Mouse (Mus musculus): Measurements from ENCODE around the gene Tfap2a. TPM values are rescaled to one million over a fixed set of nuclear protein-coding genes. Genes with fewer than 3 reads are reported as not detected.

Gene Tfap2a
- total and polyA plus RNA-seq, 3 experiments: not detected

DNA sequence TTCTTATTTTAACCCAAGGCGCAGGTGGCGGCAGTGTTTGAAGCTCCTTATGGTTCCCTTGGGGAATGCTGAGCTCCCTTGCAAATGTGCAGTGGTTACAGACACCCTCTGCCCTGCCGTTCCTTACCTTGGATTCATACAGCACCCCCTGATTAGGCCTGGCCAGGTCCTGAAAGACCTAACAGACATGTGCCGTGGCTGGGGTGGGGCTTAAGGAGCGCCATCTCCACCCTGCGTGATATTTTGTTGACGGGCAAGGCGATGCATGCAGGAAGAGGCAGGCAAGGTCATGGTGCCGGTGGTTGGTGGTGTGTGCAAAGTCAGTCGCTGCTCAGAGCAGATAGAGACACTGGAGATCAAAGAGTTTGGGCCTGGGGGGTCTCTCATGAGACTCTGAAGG is 1.7 kb upstream of the Tfap2a start:
- no peaks in the 10 kb centered on the region for H3K4me1 ChIP-seq (ENCODE audit: control insufficient read depth in 1 of 2, insufficient read depth in 2 of 2, low read length in 2 of 2)
- no peak for DNase-seq (ENCODE audit: low read depth, low spot score)
- no peaks in the 10 kb centered on the region for H3K9me3 ChIP-seq (replicated peaks; ENCODE audit: insufficient read depth, low read length)
- H3K27ac ChIP-seq (ENCODE audit: control insufficient read depth, low read depth, low read length): no peak overlapping the region
- H3K27me3 ChIP-seq (ENCODE audit: control insufficient read depth in 1 of 2, insufficient read depth in 2 of 2, low read length in 2 of 2): no peaks in the 10 kb centered on the region
- no peak overlapping the region for H3K9ac ChIP-seq (ENCODE audit: control insufficient read depth, low read depth, low read length, poor library complexity, severe bottlenecking)
- no peaks in the 10 kb centered on the region for H3K79me2 ChIP-seq (ENCODE audit: control insufficient read depth, insufficient read depth, low read length, poor library complexity)
- TF ChIP-seq E2F4 (IDR thresholded peaks at IDR 0.05; ENCODE audit: borderline replicate concordance, low read depth, low read length): no peak
- no peak for TF ChIP-seq RCOR1 (IDR thresholded peaks at IDR 0.05; ENCODE audit: low read depth, low read length)
- TF ChIP-seq ZNF384 (IDR thresholded peaks at IDR 0.05; ENCODE audit: low read depth, low read length): no peak
- TF ChIP-seq GABPA (IDR thresholded peaks at IDR 0.05; ENCODE audit: low read depth, low read length): no peak
- TF ChIP-seq ELF1 (IDR thresholded peaks at IDR 0.05; ENCODE audit: low read depth, low read length): no peak
- TF ChIP-seq ETS1 (IDR thresholded peaks at IDR 0.05; ENCODE audit: low read depth, low read length): no peak
- TF ChIP-seq GATA1 (IDR thresholded peaks at IDR 0.05; ENCODE audit: low read depth, low read length): no peak
- TF ChIP-seq ZMIZ1 (IDR thresholded peaks at IDR 0.05; ENCODE audit: low read depth, low read length): no peak
- TF ChIP-seq ZKSCAN1 (IDR thresholded peaks at IDR 0.05; ENCODE audit: low read depth, low read length): no peak
- TF ChIP-seq USF1 (IDR thresholded peaks at IDR 0.05; ENCODE audit: low read depth, low read length): no peak
- TF ChIP-seq MAFK (IDR thresholded peaks at IDR 0.05; ENCODE audit: borderline replicate concordance, low read depth, low read length): no peak
- no peak for TF ChIP-seq MXI1 (IDR thresholded peaks at IDR 0.05; ENCODE audit: low read depth, low read length)
- TF ChIP-seq SMC3 (IDR thresholded peaks at IDR 0.05; ENCODE audit: low read depth, low read length): no peak
- no peak for TF ChIP-seq MEF2A (IDR thresholded peaks at IDR 0.05; ENCODE audit: extremely low read depth, insufficient replicate concordance, low read depth, low read length, poor library complexity, severe bottlenecking)
- no peak for TF ChIP-seq POLR2AphosphoS2 (IDR thresholded peaks at IDR 0.05; ENCODE audit: low read length)
- TF ChIP-seq USF2 (IDR thresholded peaks at IDR 0.05; ENCODE audit: borderline replicate concordance in 1 of 2, insufficient read depth in 1 of 2, low read depth in 1 of 2, low read length in 2 of 2): no peak
- TF ChIP-seq NRF1 (IDR thresholded peaks at IDR 0.05; ENCODE audit: insufficient read depth, low read depth, low read length, poor library complexity, severe bottlenecking): no peak
- no peak for TF ChIP-seq TAL1 (IDR thresholded peaks at IDR 0.05; ENCODE audit: low read length)
- no peak for TF ChIP-seq POLR2AphosphoS5 (IDR thresholded peaks at IDR 0.05; ENCODE audit: borderline replicate concordance, low read depth, low read length)
- TF ChIP-seq HCFC1 (IDR thresholded peaks at IDR 0.05; ENCODE audit: low read depth, low read length): no peak
- no peak overlapping the region for H3K4me3 ChIP-seq (ENCODE audit: control insufficient read depth in 1 of 2, insufficient read depth in 1 of 2, low read depth in 2 of 2, low read length in 2 of 2)
- H3K36me3 ChIP-seq (ENCODE audit: control insufficient read depth in 1 of 2, insufficient read depth in 2 of 2, low read length in 2 of 2): no peaks in the 10 kb centered on the region

- TF ChIP-seq GABPA (IDR thresholded peaks at IDR 0.05; ENCODE audit: low read depth, low read length): no peak
- Histone ChIP-seq H3K9ac (ENCODE audit: control insufficient read depth, low read depth, low read length, poor library complexity, severe bottlenecking) (no peak overlapping the region), H3K27me3 (ENCODE audit: control insufficient read depth in 1 of 2, insufficient read depth in 2 of 2, low read length in 2 of 2) (no peaks in the 10 kb centered on the region), H3K4me1 (ENCODE audit: control insufficient read depth in 1 of 2, insufficient read depth in 2 of 2, low read length in 2 of 2) (no peaks in the 10 kb centered on the region), H3K79me2 (ENCODE audit: control insufficient read depth, insufficient read depth, low read length, poor library complexity) (no peaks in the 10 kb centered on the region), H3K9me3 (replicated peaks; ENCODE audit: insufficient read depth, low read length) (no peaks in the 10 kb centered on the region), H3K4me3 (ENCODE audit: control insufficient read depth in 1 of 2, insufficient read depth in 1 of 2, low read depth in 2 of 2, low read length in 2 of 2) (no peak overlapping the region), H3K27ac (ENCODE audit: control insufficient read depth, low read depth, low read length) (no peak overlapping the region), H3K36me3 (ENCODE audit: control insufficient read depth in 1 of 2, insufficient read depth in 2 of 2, low read length in 2 of 2) (no peaks in the 10 kb centered on the region)
- DNase-seq (ENCODE audit: low read depth, low spot score): no peak
These were observed 1.0 kb upstream of the Tfap2a start for GRCm38 (mm10) chr13:40739121-40739650.
